Mouse (Mus musculus): ENCODE data around the gene Gm45713. TPM values are rescaled to one million over a fixed set of nuclear protein-coding genes. Genes with fewer than 3 reads are reported as not detected.
"Not testable (repeated sequence)": the region's sequence is repeated elsewhere in the genome, so short reads cannot be mapped to it uniquely, and the experiment has no call there.

The Gm45713 gene
- polyA plus RNA-seq, 1 experiment from 2014 or later = 0.70 TPM

- no peak for ATAC-seq
These were observed 33.6 kb downstream of the Gm45713 start for GRCm38 (mm10) chr7:45102441-45102840.

DNA sequence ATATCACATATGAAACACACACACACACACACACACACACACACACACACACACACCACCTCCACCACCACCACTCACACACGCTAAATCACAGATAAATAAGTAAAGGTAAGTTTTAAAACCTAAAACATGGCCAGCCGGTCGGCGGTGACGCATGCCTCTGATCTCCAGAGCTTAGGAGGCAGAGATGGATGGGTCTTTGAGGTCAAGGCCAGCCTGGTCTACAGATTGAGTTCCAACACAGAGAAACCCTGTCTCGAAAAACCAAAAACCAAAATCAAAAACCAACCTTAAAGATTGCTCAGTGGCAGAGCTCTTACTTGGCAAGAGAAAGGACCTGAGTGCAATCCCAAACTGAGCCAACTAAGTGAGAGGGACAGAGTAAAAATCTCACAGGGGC is 36.0 kb downstream of the Gm45713 start:
- Histone ChIP-seq H3K4me3 (ENCODE audit: low read depth, low read length) (peak overlapping the region; percentile 45), H3K36me3 (ENCODE audit: control insufficient read depth, insufficient read depth) (peaks cover 36% of the 10 kb centered on the region), H3K4me1 (replicated peaks; ENCODE audit: control insufficient read depth, insufficient read depth, low read length) (no peaks in the 10 kb centered on the region; the same call in 1 of the 2 replicates), H3K9ac (ENCODE audit: low read depth, low read length) (no peak overlapping the region; the same call in 1 of the 2 replicates), H3K9me3 (ENCODE audit: control insufficient read depth) (no peaks in the 10 kb centered on the region), H3K27me3 (replicated peaks; ENCODE audit: control insufficient read depth, insufficient read depth, low read length) (no peaks in the 10 kb centered on the region), H3K4me2 (replicated peaks; ENCODE audit: low read depth) (peak overlapping the region; percentile 67), H3K27ac (ENCODE audit: low read depth, low read length) (no peak overlapping the region)
- WGBS = 90% methylated on average over 6 of the region's 6 CpGs
- no peak for TF ChIP-seq CTCF (IDR thresholded peaks at IDR 0.05; ENCODE audit: low read depth)
- ATAC-seq = no peak

More at GRCm38 (mm10) chr7:45102441-45102840, 33.6 kb downstream of the Gm45713 start:
- no peaks in the 10 kb centered on the region; the same call in none of the 2 replicates for H3K4me1 ChIP-seq (replicated peaks; ENCODE audit: control insufficient read depth, insufficient read depth, low read length)
- H3K27me3 ChIP-seq (replicated peaks; ENCODE audit: control insufficient read depth, insufficient read depth, low read length) = no peaks in the 10 kb centered on the region
- 52% methylated on average over 11 of the region's 11 CpGs for WGBS
- H3K4me3 ChIP-seq (ENCODE audit: low read depth, low read length) = peak overlapping the region; percentile 45
- H3K9ac ChIP-seq (ENCODE audit: low read depth, low read length) = peak overlapping the region; percentile 71
- peak overlapping the region; percentile 67 for H3K4me2 ChIP-seq (replicated peaks; ENCODE audit: low read depth)
- no peaks in the 10 kb centered on the region for H3K9me3 ChIP-seq (ENCODE audit: control insufficient read depth)
- TF ChIP-seq CTCF (IDR thresholded peaks at IDR 0.05; ENCODE audit: low read depth) = no peak
- H3K27ac ChIP-seq (ENCODE audit: low read depth, low read length) = peak overlapping the region; percentile 85
- H3K36me3 ChIP-seq (ENCODE audit: control insufficient read depth, insufficient read depth) = peaks cover 15% of the 10 kb centered on the region; the same call in 1 of the 2 replicates

DNA sequence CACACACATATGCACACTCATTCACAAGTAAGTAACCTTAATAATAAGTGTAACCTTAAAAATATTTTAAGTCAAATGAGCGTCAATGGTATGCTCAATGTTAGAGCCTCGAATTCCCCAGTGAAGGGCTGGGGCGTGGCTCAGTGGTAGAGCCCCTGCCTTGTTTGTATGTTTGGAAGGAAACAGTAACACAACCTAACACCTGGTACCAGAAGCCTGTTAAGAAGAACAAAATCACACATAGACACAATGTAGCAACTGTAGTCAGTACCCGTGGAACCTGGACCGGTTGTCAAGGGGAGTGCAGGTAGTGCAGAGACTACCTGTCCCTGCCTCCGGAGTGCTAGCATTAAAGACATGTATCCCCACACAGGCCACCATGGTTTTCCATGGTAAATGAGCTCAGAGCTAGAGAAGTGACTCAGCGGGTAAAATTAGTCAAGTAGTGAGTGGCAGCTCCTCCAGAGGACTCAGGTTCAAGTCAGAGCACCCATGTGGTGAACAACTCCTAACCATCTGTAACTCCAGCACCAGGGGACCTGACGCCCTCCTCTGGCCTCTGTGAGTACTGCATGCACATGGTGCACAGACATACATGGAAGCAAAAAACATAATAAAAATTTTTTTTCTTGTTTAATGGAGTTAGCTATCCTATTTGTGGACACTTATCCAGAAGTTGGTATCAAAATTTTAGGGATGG is 37.3 kb downstream of the Gm45713 start:
- 89% methylated on average over 8 of the region's 8 CpGs for WGBS
- H3K36me3 ChIP-seq (ENCODE audit: control insufficient read depth, insufficient read depth) = peaks cover 43% of the 10 kb centered on the region
- ATAC-seq = no peak

DNA sequence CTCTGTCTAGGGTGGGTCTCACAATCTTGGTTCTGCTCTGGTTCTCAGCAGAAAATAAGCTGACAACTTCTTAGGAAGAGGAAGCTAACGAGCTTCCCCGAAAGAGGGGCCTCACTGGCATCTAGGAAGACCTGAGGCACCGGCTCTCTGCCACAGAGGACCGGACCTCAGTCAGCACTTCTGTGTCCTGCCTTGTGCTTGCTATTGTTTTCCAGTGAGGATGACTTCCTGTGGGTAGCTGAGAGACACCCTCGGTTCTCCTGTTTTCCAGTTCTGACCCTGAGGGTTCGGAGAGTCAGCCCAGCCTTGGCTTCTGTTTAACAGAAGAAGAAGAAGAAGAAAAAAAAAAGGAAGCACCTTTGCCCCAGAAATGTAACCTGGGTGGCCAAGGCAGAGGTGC is 38.6 kb downstream of the Gm45713 start:
- no peak for TF ChIP-seq CTCF (IDR thresholded peaks at IDR 0.05; ENCODE audit: low read depth)
- Histone ChIP-seq H3K4me3 (ENCODE audit: low read depth, low read length) (no peak overlapping the region), H3K27ac (ENCODE audit: low read depth, low read length) (no peak overlapping the region; the same call in 1 of the 2 replicates), H3K4me1 (replicated peaks; ENCODE audit: control insufficient read depth, insufficient read depth, low read length) (no peaks in the 10 kb centered on the region; the same call in 1 of the 2 replicates), H3K9ac (ENCODE audit: low read depth, low read length) (no peak overlapping the region), H3K4me2 (replicated peaks; ENCODE audit: low read depth) (0 out of 2 replicates have a peak overlapping the region, but pooled peaks have one; percentile 6), H3K27me3 (replicated peaks; ENCODE audit: control insufficient read depth, insufficient read depth, low read length) (no peaks in the 10 kb centered on the region), H3K36me3 (ENCODE audit: control insufficient read depth, insufficient read depth) (peaks cover 39% of the 10 kb centered on the region), H3K9me3 (ENCODE audit: control insufficient read depth) (no peaks in the 10 kb centered on the region)
- WGBS = 42% methylated on average over 6 of the region's 6 CpGs
- ATAC-seq = no peak

More for the DNA sequence above, 37.3 kb downstream of the Gm45713 start:
- Histone ChIP-seq H3K9me3 (ENCODE audit: control insufficient read depth) (no peaks in the 10 kb centered on the region), H3K4me2 (replicated peaks; ENCODE audit: low read depth) (peak overlapping the region; percentile 67), H3K27ac (ENCODE audit: low read depth, low read length) (no peak overlapping the region), H3K9ac (ENCODE audit: low read depth, low read length) (no peak overlapping the region), H3K4me1 (replicated peaks; ENCODE audit: control insufficient read depth, insufficient read depth, low read length) (no peaks in the 10 kb centered on the region; the same call in 1 of the 2 replicates), H3K4me3 (ENCODE audit: low read depth, low read length) (0 out of 2 replicates have a peak overlapping the region, but pooled peaks have one; percentile 12), H3K27me3 (replicated peaks; ENCODE audit: control insufficient read depth, insufficient read depth, low read length) (no peaks in the 10 kb centered on the region)
- peak; percentile 63 for TF ChIP-seq CTCF (IDR thresholded peaks at IDR 0.05; ENCODE audit: low read depth)

DNA sequence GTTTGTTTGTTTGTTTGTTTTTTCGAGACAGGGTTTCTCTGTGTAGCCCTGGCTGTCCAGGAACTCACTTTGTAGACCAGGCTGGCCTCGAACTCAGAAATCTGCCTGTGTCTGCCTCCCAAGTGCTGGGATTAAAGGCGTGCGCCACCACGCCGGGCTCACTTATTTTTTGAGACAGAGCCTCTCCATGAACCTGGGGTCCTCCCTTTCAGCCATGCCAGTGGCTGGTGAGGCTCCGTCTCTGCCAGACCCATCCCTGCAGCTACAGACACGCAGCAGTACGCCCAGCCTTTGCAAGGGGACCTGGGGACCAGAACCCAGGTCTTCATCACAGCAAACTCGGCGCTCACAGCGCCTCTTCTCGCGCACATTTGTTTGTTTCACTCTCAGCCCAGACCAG is 40.1 kb downstream of the Gm45713 start:
- WGBS = 91% methylated on average over 14 of the region's 14 CpGs
- not testable (repeated sequence) for ATAC-seq

GRCm38 (mm10) chr7:45095367-45095766 is 40.7 kb downstream of the Gm45713 start:
- no peaks in the 10 kb centered on the region for H3K27me3 ChIP-seq (replicated peaks; ENCODE audit: control insufficient read depth, insufficient read depth, low read length)
- WGBS = 80% methylated on average over 6 of the region's 6 CpGs
- H3K4me1 ChIP-seq (replicated peaks; ENCODE audit: control insufficient read depth, insufficient read depth, low read length) = no peaks in the 10 kb centered on the region
- no peak; the same call in 1 of the 2 replicates for ATAC-seq
- no peaks in the 10 kb centered on the region for H3K9me3 ChIP-seq (ENCODE audit: control insufficient read depth)
- H3K27ac ChIP-seq (ENCODE audit: low read depth, low read length) = no peak overlapping the region
- no peak overlapping the region for H3K4me3 ChIP-seq (ENCODE audit: low read depth, low read length)
- H3K9ac ChIP-seq (ENCODE audit: low read depth, low read length) = no peak overlapping the region
- H3K4me2 ChIP-seq (replicated peaks; ENCODE audit: low read depth) = no peak overlapping the region
- TF ChIP-seq CTCF (IDR thresholded peaks at IDR 0.05; ENCODE audit: low read depth) = no peak
- H3K36me3 ChIP-seq (ENCODE audit: control insufficient read depth, insufficient read depth) = peaks cover 29% of the 10 kb centered on the region

More for the DNA sequence above, 40.1 kb downstream of the Gm45713 start:
- not testable (repeated sequence) for H3K4me2 ChIP-seq (replicated peaks; ENCODE audit: low read depth); H3K4me3 ChIP-seq (ENCODE audit: low read depth, low read length); H3K9me3 ChIP-seq (ENCODE audit: control insufficient read depth); H3K27ac ChIP-seq (ENCODE audit: low read depth, low read length); H3K9ac ChIP-seq (ENCODE audit: low read depth, low read length); H3K4me1 ChIP-seq (replicated peaks; ENCODE audit: control insufficient read depth, insufficient read depth, low read length); H3K27me3 ChIP-seq (replicated peaks; ENCODE audit: control insufficient read depth, insufficient read depth, low read length)
- peaks cover 29% of the 10 kb centered on the region for H3K36me3 ChIP-seq (ENCODE audit: control insufficient read depth, insufficient read depth)
